Mouse (Mus musculus) small intestine, adult 2 months (tissue): ENCODE data around the gene Esp23.

ENCODE experiments used
- CTCF ChIP-seq: fragments of 200-500 bp; IDR thresholded peaks from 2 replicates; pipeline ENCODE4 v1.5.1; 2012; ENCODE audit warnings: low read depth, mild to moderate bottlenecking, control low read depth, inconsistent platforms, low read length, moderate library complexity, mixed read lengths; ENCODE audit not compliant: insufficient replicate concordance, insufficient read length; ENCODE audit errors: extremely low read depth
- POLR2A ChIP-seq: fragments of 200-500 bp; IDR thresholded peaks from 2 replicates; pipeline ENCODE4 v1.6.1; 2012; ENCODE audit warnings: low read depth, mild to moderate bottlenecking, control low read depth, inconsistent platforms, low read length, moderate library complexity

- TF ChIP-seq CTCF (no peak), POLR2A (no peak)
Observed at GRCm38 (mm10) chr17:39063641-39064040, 13.2 kb downstream of the Esp23 start.
